Mouse (Mus musculus) A20 (cell line): ENCODE results near the gene Ubtf.

Source experiments
- DNase-seq: peaks from one replicate; pipeline ENCODE4 v3.0.0-alpha.2; 2011; ENCODE audit warnings: low read depth, low spot score

Ubtf gene

DNA sequence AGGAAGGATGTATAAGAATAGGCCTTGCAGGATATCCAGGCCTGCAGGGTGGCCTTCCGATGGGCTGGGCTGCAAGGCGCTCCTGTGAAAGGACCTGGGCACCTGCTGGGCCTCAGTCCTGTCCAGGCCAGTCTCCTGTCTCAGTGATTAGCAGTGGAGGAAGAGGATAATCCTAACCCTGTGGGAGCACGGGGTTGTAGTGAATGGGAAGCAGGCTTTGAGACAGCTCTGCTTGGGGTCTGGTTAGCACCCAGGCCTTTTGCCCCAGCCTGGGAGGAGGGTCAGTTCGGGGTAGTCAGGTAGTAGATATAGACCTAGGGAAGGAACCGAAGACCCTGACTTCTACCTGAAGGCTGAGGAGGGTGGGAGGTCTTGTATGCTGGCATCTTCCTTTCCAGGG lies 28.1 kb upstream of the Ubtf start:
- DNase-seq: no peak

DNA sequence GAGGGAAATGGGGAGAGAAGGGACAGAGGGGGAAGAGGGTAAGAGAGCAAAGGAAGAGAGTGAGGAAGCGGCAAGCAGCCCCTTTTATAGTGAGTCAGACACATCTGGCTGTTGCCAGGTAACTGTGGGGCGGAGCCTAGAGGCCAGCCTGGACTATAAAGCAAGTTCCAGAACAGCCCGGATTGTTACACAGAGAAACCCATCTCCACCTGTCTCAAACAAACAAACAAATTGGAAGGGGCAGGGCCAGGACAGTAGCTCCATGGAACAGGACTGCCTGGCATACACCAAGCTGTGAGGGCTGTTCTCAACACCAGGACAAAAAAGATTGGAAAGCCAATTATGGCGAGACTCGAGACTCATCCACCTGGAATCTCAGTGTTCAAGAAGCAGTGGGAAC lies 27.4 kb upstream of the Ubtf start:
- peak; percentile 9 for DNase-seq

DNA sequence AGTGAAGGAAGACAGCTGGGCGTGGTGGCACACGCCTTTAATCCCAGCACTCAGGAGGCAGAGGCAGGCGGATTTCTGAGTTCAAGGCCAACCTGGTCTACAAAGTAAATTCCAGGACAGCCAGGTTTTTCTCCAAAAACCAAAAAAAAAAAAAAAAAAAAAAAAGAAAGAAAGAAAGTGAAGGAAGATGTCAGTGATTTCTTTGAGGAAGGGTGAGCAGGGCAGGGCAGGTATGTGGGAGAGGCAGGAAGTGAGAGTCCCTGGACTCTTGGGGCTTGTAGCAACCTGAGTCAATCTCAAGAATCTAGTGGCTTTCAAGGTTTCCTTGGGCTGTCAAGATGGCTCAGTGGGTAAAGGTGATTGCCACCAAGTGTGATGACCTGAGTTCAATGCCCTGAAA lies 24.9 kb upstream of the Ubtf start:
- no peak for DNase-seq

DNA sequence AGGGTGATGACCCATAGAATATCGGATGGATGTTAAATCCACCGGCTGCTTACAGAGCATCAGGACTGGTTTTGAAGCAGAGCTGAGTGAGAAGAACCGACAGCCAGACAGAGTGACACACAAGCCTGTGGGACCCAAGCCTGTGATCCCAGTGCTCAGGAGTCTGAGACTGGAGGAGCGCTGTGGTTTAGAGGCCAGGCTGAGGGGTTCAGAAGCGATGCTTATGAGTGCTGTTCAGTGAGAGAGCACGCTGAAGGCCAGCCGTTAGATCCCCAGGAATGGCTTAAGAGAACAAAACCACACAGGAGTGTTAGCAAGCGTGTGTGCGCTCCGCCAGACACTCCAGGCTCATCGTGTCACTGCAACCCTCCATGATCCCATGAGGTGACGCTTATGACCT lies 23.2 kb upstream of the Ubtf start:
- DNase-seq: no peak

DNA sequence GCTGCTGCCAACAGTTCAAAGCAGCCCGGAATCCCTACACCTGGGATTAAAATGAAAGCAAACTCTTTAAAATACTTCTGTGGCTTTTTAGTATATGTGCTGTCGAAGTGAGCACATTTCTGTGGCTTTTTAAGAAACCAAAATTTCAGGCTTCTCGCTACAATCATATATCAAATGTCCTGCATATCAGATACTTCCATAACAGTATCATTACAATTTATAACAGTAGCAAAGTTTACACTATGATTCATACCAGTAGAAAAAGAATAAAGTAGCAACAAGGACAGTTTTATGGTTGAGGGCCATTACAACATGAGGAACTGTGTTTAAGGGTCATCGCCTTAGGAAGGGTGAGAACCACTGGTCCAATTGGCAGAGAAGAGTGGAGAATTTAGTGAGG lies 21.6 kb upstream of the Ubtf start:
- DNase-seq: no peak

DNA sequence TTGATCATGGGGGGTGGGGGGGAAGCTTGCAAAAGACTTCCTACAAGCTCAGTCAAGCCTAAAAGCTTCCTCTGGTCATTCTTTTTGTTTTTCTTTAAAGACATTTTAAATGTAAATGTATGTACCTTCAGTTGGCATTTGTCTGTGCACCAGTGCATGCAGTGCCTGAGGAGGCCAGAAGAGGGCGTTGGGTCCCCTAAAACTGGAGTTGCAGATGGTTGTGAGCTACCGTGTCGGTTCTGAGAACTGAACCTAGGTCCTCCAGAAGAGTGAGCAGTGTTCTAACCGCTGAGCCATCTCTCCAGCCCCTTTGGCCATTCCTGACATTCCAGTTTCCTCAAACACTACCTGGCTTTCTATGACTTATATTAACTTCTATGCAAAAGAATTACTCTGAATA lies 20.1 kb upstream of the Ubtf start:
- DNase-seq: peak; percentile 11

DNA sequence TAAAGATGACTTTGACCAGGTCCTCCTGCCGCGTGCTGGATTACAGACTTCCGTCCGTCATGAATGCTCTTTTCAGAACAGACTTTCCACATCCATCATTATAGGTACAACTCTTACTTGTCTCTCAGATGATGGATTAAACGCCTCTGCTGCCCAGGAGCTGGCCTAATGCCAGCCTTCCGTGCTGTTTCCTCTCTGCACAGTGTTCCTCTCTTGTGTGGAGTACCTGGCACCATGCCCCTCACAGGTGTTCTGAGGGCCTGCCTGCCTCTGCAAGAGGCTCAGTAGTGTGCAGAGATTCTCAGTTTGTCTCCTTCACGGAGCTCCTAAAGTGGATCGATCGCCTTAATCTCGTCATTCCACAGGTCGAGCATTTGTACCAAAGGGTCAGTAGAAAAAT lies 19.7 kb upstream of the Ubtf start:
- no peak for DNase-seq

DNA sequence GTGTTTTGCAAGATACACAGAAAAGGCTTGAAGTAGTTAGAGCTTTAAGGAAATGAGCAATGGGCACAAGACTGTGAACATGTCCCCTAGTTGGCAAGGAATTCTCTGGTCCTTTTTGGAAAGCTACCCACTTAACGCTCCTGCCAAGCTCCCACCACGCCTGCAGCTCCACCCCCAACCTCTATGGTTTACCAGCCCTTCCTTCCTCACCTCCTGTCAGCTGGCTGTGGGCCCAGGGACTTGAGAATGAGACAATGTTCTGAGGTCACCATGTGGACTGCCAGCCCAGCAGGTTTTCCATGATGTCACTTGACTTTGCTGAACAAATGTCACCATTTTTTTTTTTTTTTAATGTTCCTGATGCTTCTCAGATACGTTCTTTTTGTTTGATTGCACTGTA lies 19.0 kb upstream of the Ubtf start:
- DNase-seq: no peak

DNA sequence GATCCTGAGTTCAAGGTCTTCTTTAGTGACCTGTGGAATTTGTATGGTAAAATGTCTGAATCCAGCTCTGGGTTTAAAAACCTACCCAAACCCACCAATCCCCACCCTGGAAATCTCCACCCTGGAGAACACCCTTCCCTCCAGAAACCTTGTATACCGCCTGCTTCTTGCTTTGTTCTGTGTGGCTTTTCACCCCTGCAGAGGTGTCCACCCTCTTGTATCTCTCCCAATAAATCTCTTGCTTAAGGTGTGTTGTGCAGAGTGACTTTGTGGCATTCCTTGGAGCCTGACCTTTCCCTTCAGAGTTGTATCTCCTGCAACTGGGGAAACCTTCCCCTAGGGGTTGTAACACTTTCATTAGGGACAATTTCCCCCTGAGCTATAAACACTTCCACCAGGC lies 18.4 kb upstream of the Ubtf start:
- no peak for DNase-seq

DNA sequence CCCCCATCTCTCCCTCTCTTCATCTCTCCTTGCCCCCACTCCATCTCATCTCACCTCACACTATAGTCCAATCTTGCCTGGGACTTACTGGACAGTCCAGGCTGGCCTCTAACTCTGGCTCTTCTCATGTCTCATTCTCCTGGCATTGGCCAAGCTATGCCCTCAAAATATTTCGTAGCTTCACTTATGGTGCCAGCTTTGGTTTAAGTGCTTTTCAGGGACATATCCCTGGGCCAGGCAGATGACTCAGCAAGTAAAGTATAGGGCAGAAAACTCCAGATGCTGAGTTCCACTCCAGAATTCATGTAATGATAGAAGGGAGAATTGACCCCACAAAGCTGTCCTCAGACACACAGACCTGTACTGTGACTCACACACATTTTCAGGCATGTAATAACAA lies 16.6 kb upstream of the Ubtf start:
- DNase-seq: no peak

DNA sequence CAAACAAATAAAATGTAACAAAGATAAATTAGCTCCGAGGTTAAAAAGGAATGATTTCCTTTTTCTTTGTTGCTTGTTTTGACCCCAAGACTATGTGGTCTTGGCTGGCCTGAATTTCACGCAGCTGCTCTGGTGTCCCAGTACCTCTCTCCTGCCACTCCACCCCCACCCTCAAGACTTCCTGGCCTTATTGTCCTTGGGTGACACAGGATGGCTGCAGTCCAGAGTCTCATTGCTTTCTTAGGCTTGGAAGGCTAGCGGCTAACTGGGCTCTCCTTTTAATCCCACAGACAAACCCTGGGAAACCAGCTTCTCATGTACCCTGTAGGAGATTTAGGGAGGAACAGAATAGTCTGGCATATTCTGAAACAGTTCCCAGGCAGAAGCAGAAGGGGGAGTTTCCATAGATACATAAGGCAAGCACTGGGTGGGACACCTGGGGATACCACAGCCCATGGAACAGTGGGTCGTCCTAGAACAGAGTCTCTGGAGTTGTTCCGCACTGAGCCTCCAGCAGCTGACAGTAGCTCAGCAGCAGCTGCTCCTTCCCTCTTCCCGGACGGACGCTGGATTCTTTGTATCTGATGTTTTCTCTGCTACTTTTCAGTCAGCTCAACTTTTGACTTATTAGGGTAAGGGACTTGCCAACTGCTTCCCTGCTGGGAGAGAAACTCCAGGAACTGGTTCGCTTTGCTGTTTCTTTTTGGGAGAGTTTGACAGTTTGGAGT lies 15.6 kb upstream of the Ubtf start:
- DNase-seq: no peak

DNA sequence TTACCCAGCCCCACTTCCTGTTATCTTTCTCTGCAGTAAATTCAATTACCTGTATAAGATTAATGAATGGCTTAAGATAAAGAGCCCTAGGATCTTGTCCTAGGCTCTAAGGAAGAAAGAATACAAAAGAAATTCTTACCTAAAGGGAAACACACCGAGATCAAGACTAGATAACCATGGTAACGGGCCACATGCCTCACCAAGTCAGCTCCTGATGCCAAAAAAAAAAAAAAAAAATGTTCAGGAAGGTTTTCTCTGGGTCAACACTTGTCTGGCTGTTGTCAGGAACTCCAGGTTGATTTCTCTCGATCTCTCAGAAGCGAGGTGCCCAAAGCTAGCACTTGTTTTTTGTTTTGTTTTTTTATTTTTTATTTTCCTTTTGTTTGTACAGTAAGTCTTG lies 14.5 kb upstream of the Ubtf start:
- no peak for DNase-seq

DNA sequence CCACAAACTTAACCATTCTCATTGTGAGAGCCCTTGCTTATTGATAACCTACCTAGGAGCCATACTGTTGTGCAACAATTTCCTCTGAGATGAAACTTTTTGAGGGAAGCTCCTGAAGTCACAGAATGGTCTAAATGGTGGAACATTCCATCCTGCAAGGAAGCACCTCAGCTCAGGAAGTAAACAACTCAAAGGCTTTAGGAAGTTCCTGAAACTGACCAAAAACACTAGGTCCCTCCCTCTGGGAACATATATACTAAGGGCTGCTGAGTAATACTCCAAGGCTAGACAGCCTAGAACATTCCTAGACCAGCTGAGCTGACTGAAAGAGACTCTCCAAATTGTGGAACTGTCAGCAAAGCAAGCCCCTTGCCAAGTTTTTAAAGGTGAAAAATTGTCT lies 13.5 kb upstream of the Ubtf start:
- DNase-seq: no peak

DNA sequence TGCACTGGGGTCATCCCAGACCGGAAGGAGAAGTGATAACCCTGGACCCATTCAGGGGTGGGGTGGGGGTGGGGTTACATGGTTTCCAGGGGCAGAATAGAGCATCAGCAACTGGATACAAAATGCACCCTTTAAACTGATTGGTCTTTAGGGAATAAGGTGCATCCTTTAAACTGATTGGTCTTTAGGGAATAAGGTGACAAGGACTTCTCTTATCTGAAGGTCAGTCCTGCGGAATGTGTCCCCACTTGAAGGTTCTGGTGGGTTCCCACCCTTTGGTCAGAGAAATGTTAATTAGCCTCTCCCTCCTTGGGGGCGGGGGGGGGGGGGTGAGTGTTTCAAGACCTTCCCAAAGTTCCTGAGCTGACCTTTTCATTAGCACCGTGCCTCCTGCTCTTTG lies 12.3 kb upstream of the Ubtf start:
- DNase-seq: no peak

DNA sequence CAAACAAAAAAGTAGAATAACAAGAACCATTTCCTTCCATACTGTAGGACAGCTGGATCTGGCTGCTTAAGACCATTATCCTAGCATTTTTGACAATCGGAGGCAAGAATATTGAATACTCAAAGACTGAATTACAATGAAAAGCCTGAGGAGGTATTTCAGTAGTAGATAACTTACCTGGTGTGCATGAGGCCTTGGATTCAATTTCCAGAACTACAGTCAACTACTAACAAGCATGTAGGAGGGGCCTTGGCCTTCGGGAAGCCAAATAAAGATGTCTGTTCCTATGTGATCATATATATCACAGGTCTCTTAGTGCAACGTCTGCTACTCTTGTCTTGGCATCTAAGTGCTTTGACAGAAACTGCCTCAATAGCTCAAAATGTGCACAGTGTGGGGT lies 10.5 kb upstream of the Ubtf start:
- DNase-seq: no peak

DNA sequence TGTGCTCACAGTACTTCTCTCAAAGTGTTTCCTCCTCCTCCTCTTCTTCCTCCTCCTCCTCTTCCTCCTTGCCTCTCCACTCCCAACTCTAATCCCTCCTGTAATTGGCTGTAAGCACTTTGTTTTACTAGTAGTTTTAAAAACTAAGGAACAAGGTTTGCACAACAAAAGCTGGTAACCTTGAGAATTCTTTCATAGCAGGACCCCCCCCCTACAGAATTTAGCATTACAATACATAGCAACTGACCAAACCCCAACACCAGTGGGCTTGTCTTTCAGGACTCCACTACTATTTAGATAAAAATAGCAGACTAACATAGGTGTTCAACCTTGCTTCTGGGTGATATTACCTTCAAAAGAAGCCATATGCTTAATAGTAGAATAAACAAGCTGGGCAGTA lies 10.0 kb upstream of the Ubtf start:
- DNase-seq: no peak

DNA sequence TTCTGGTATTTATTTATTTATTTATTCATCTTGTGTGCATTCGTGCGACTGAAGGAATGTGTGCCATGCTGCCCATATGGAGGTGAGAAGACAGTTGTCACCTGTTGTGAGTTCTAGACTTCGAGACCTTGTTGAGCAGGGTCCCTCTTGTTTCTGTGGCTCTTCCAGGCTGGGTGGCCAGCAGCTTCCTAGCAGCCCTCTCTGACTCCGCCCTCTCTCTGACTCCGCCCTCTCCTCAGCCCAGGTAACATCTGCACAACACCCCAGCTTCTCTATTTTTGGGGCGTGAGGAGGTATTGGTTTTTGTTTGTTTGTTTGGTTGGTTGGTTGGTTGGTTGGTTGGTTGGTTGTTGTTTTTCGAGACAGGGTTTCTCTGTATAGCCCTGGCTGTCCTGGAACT lies 8.3 kb upstream of the Ubtf start:
- DNase-seq: peak; percentile 47

DNA sequence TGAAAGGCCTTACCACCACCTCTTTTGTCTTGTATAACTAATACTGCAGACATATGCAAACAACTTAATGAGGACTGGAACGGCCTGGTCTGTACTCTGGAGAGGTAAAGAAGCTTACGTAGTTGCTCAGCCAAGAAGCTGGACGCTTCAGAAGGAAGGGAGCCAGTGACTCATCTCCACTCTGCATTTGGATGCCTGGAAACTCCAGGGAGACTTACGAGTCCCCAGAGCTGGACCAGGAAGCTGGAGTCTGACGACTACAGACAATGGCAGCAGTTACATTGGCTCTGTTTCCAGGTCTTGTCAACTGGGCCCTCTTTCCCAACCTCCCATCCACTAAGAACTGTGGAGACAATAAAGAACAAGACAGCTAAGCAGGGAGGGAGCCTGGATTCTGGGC lies 7.7 kb upstream of the Ubtf start:
- no peak for DNase-seq

DNA sequence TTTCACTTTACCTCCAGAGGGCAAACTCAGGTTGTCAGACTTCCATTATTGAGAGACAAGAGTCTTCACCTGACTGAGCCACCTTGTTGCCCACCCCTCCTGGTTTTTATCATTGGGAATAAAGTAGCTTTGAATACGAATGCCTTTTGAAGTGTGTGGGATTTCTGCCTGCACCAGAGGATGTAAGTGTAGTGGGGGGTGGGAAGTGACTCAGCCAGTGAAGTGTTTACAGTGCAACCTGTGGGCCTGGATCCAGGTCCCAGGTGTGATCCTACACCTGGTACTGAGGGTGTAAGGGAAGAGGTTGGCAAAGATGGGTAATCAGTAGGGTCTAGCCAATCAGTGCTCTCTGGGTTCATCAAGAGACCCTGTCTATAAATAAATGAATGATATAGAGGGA lies 4.0 kb upstream of the Ubtf start:
- no peak for DNase-seq

DNA sequence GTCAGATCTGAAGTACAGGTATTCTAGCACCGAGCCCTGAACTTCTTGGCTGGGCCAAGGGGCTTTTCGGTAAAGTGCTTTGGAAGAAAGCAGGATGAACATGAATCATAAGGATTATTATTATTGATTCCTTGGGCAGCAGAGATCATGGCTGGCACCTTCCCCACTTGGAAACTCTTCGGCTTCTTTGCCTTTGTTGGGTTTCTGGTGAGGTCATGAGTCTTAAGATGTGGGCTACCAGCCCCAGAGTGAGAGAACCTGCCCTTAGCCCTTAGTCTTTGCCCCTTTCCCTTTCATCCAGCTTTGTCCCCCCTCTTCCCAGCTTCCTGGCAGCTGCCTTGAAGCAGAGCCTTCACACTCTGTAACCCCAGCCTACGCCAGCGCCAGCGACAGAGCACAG lies 2.4 kb upstream of the Ubtf start:
- DNase-seq: no peak

DNA sequence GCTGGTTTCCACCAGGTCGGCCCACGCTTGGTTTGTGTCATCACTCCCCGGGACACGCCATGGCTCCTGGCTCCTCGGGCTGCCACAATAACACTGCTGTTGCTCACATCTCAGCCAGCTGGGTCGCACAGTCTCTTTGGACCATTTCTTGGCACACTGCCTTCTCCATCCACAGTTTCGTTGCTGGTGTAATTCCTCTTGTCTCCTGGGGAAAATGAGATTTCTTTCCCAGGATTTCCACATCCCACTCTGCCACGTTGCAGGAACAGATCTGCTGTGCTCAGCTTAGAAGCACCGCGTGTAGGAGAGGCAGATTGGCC lies 1.1 kb upstream of the Ubtf start:
- DNase-seq: no peak

DNA sequence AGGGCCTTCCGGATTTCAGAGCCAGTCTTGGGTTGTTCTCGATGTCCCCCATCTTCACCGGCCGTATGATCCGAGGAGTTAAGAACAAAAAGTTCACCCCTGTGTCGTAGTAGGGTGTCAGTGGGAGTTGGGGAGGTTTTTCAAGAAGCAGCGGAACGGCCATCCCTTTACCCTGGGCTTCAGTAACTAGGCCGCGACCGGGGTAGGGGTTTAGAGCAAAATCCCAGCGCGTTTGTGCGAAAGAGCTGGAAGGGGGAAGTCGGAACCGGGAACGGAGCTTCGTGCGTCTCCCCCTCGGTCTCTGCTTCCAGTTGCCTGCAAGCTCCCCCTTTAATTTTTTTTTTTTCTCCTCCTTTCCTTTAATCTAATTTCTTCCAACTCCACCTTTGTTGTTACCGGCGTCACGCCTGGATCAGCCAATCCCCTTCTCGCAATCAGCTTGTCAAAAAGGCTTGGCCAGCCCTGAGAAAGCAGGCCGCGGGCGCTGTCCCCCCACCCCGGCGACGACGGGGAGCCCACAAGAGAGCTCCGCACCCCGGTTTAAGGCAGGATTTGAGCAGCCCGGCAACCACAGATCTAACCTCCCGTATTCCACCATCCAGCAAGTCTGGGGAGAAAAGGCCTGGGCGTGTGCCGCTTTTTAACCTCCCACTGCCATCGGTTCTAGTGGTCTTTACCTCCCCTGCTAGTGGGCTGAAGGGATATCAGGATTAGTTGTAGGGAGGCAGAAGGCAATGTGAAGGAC lies 571 bp upstream of the Ubtf start:
- peak; percentile 81 for DNase-seq

DNA sequence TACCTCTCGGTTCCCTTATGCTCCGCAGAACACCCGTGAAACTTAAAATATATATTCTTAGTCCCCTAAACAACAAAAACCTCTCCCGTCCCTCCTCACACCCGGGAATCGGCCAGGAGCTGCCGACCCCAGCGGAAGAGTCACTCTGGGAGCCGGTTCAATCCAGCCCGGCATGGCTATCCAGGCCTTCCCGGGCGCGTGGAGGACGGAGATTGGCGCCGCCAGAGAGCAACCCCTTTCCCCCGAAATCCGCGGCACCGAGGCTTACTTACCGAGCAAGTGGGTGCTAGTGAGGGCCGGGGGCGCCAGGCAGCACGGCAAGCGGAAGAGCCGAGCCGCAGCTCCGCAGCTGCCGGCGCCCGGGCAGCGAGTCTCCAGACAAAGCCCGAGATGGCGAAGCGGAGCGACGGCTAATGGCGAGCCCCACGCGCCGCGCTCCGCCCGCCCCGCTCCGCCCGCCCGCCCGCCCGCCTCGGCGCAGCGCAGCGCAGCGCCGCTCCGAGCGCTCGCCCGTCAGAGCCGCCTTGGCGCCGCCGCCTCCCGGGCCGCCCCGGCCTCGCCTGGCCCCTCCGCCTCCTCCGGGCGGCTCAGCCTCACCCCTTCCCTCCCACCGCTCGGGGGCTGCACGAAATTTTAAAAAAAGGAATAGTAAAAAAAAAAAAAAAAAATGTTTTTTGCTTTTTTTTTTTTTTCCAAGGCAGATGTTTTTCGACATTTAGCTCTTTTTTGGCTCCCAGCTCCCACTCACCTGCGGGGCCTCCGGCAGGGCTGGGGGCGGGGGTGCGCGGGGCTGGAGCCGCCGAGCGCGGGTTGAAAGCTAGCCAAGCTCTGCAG lies 749 bp downstream of the Ubtf start:
- DNase-seq: peak; percentile 82
